Mouse (Mus musculus) lung, embryonic 14.5 days (tissue): ENCODE measurements around the gene Tmem104. TPM values are rescaled to one million over a fixed set of nuclear protein-coding genes. Genes with fewer than 3 reads are reported as not detected.

Experiments used
- ATAC-seq: fragments of 200-750 bp; cut with Nextera tagmentation; 2 replicates; pipeline ENCODE4 v1.8.0; 2017; ENCODE audit warnings: mild to moderate bottlenecking, moderate TSS enrichment, moderate library complexity; ENCODE audit not compliant: insufficient read depth
- DNase-seq: peaks from one replicate; pipeline ENCODE4 v3.0.0-alpha.2; 2015
- H3K27ac ChIP-seq: fragments of 300-500 bp; sonication (generic); 2 replicates; pipeline ENCODE4 v1.5.1; 2014; ENCODE audit warnings: low read depth, mild to moderate bottlenecking, moderate library complexity
- H3K27me3 ChIP-seq: fragments of 300-500 bp; sonication (generic); 2 replicates; pipeline ENCODE4 v1.6.1; 2014; ENCODE audit warnings: low read length, control low read depth; ENCODE audit not compliant: insufficient read depth
- H3K36me3 ChIP-seq: fragments of 300-500 bp; sonication (generic); 2 replicates; pipeline ENCODE4 v1.6.1; 2014; ENCODE audit warnings: control low read depth; ENCODE audit not compliant: insufficient read depth
- H3K4me1 ChIP-seq: fragments of 300-500 bp; sonication (generic); 2 replicates; pipeline ENCODE4 v1.6.1; 2014; ENCODE audit warnings: antibody characterized with exemption, control low read depth; ENCODE audit not compliant: insufficient read depth
- H3K4me2 ChIP-seq: fragments of 300-500 bp; sonication (generic); 2 replicates; pipeline ENCODE4 v1.6.1; 2014; ENCODE audit warnings: mild to moderate bottlenecking
- H3K4me3 ChIP-seq: fragments of 300-500 bp; sonication (generic); 2 replicates; pipeline ENCODE4 v1.5.1; 2014; ENCODE audit warnings: low read depth, low read length
- H3K9ac ChIP-seq: fragments of 300-500 bp; sonication (generic); 2 replicates; pipeline ENCODE4 v1.6.1; 2014
- H3K9me3 ChIP-seq: fragments of 300-500 bp; sonication (generic); 2 replicates; pipeline ENCODE4 v1.6.1; 2016; ENCODE audit warnings: low read depth, low read length, control low read depth
- CTCF ChIP-seq: IDR thresholded peaks from 2 replicates; pipeline ENCODE4 v1.5.1; 2016; ENCODE audit warnings: antibody characterized with exemption, low read depth
- WGBS: fragments of 180-500 bp; shearing (Covaris S2); extraction: QIAGEN DNeasy Blood & Tissue Kit; methylation state at CpG from one replicate; pipeline ENCODE4 v1.1.7; 2014; 5-methylcytosine and 5-hydroxymethylcytosine counted together
- polyA plus RNA-seq: library from polyadenylated mRNA; unstranded; fragments of >200 nt; fragmentation: Nextera tagmentation; extraction: Ambion mirVana; gene quantifications from 2 replicates; pipeline ENCODE4 v1.2.1, GENCODE M21; 2014

The Tmem104 gene
- 11.4 and 14.3 TPM in 2 replicates for polyA plus RNA-seq

GRCm38 (mm10) chr11:115187224-115187639 lies at the start of gene Tmem104:
Tmem104 (plus strand) TSS chr11:115187487.
- ATAC-seq = peak; percentile 92

GRCm38 (mm10) chr11:115138597-115139262 lies 48.6 kb upstream of the Tmem104 start:
- no peaks in the 10 kb centered on the region for H3K36me3 ChIP-seq
- 80% methylated on average over 5 of the region's 5 CpGs for WGBS
- no peaks in the 10 kb centered on the region for H3K27me3 ChIP-seq
- no peak overlapping the region for H3K4me3 ChIP-seq
- no peaks in the 10 kb centered on the region for H3K9me3 ChIP-seq
- ATAC-seq (no peak), DNase-seq (no peak)
- TF ChIP-seq CTCF = no peak
- no peak overlapping the region for H3K27ac ChIP-seq
- H3K4me2 ChIP-seq = no peak overlapping the region
- H3K9ac ChIP-seq = no peak overlapping the region
- no peaks in the 10 kb centered on the region for H3K4me1 ChIP-seq

More at GRCm38 (mm10) chr11:115187224-115187639, at the start of gene Tmem104:
- Histone ChIP-seq H3K4me1 (0 out of 2 replicates have a peak, but pooled peaks cover 4% of the 10 kb centered on the region), H3K9me3 (no peaks in the 10 kb centered on the region), H3K9ac (peak within 1 kb of the TSS; percentile 67), H3K27me3 (no peaks in the 10 kb centered on the region), H3K27ac (peak within 1 kb of the TSS; percentile 70), H3K4me3 (peak within 1 kb of the TSS; percentile 60), H3K4me2 (peak within 1 kb of the TSS; percentile 91), H3K36me3 (no peaks in the 10 kb centered on the region)
- peak; percentile 33; the same call in 1 of the 2 replicates for TF ChIP-seq CTCF
- WGBS = under 1% methylated on average over 39 of the region's 39 CpGs
- peak; percentile 100 for DNase-seq

GRCm38 (mm10) chr11:115141970-115142369 lies 45.3 kb upstream of the Tmem104 start:
- H3K9ac ChIP-seq = no peak overlapping the region
- 79% methylated on average over 2 of the region's 2 CpGs for WGBS
- no peak for TF ChIP-seq CTCF
- H3K4me3 ChIP-seq = no peak overlapping the region
- no peak for DNase-seq
- no peaks in the 10 kb centered on the region for H3K4me1 ChIP-seq
- no peak overlapping the region for H3K4me2 ChIP-seq
- H3K9me3 ChIP-seq = no peaks in the 10 kb centered on the region
- no peak overlapping the region for H3K27ac ChIP-seq
- H3K27me3 ChIP-seq = no peaks in the 10 kb centered on the region
- ATAC-seq = no peak
- H3K36me3 ChIP-seq = no peaks in the 10 kb centered on the region

GRCm38 (mm10) chr11:115147813-115148212 lies 39.5 kb upstream of the Tmem104 start:
- H3K4me3 ChIP-seq = no peak overlapping the region
- no peaks in the 10 kb centered on the region for H3K4me1 ChIP-seq
- no peak overlapping the region for H3K9ac ChIP-seq
- no peaks in the 10 kb centered on the region for H3K9me3 ChIP-seq
- DNase-seq = no peak
- ATAC-seq = no peak
- no peaks in the 10 kb centered on the region for H3K27me3 ChIP-seq
- H3K36me3 ChIP-seq = no peaks in the 10 kb centered on the region
- WGBS = 84% methylated on average over 4 of the region's 4 CpGs
- no peak overlapping the region for H3K27ac ChIP-seq
- no peak for TF ChIP-seq CTCF
- no peak overlapping the region for H3K4me2 ChIP-seq

GRCm38 (mm10) chr11:115150741-115151254 lies 36.5 kb upstream of the Tmem104 start:
- no peak for TF ChIP-seq CTCF
- no peaks in the 10 kb centered on the region for H3K9me3 ChIP-seq
- WGBS = 40% methylated on average over 6 of the region's 6 CpGs

GRCm38 (mm10) chr11:115151755-115152429 lies 35.4 kb upstream of the Tmem104 start:
- Histone ChIP-seq H3K4me1 (no peaks in the 10 kb centered on the region), H3K4me3 (peak overlapping the region; percentile 10), H3K27ac (no peak overlapping the region), H3K36me3 (no peaks in the 10 kb centered on the region), H3K9ac (no peak overlapping the region; the same call in 1 of the 2 replicates), H3K9me3 (no peaks in the 10 kb centered on the region), H3K4me2 (peak overlapping the region; percentile 45), H3K27me3 (peaks cover 22% of the 10 kb centered on the region)
- DNase-seq = peak; percentile 91
- ATAC-seq = peak; percentile 71; the same call in 1 of the 2 replicates
- no peak for TF ChIP-seq CTCF
- WGBS = 4% methylated on average over 15 of the region's 15 CpGs

More at GRCm38 (mm10) chr11:115150741-115151254, 36.5 kb upstream of the Tmem104 start:
- H3K4me3 ChIP-seq = no peak overlapping the region
- H3K36me3 ChIP-seq = no peaks in the 10 kb centered on the region
- H3K9ac ChIP-seq = no peak overlapping the region
- no peak overlapping the region for H3K4me2 ChIP-seq
- no peaks in the 10 kb centered on the region for H3K4me1 ChIP-seq
- no peak overlapping the region for H3K27ac ChIP-seq
- peaks cover 22% of the 10 kb centered on the region for H3K27me3 ChIP-seq
- no peak for ATAC-seq
- DNase-seq = no peak

- Histone ChIP-seq H3K9ac (no peak overlapping the region), H3K9me3 (no peaks in the 10 kb centered on the region), H3K27me3 (peaks cover 22% of the 10 kb centered on the region), H3K36me3 (no peaks in the 10 kb centered on the region), H3K4me2 (no peak overlapping the region), H3K4me3 (no peak overlapping the region), H3K4me1 (peaks cover 2% of the 10 kb centered on the region), H3K27ac (no peak overlapping the region)
- DNase-seq (no peak), ATAC-seq (no peak)
- TF ChIP-seq CTCF = no peak
- 76% methylated on average over 9 of the region's 9 CpGs for WGBS
Observed at GRCm38 (mm10) chr11:115153088-115153487, 34.2 kb upstream of the Tmem104 start.
